Mouse (Mus musculus): ENCODE measurements around the gene Akap7. TPM values are rescaled to one million over a fixed set of nuclear protein-coding genes. Genes with fewer than 3 reads are reported as not detected.

Gene Akap7
- polyA plus RNA-seq, 1 experiment from 2014 or later, result 28.5 TPM

DNA sequence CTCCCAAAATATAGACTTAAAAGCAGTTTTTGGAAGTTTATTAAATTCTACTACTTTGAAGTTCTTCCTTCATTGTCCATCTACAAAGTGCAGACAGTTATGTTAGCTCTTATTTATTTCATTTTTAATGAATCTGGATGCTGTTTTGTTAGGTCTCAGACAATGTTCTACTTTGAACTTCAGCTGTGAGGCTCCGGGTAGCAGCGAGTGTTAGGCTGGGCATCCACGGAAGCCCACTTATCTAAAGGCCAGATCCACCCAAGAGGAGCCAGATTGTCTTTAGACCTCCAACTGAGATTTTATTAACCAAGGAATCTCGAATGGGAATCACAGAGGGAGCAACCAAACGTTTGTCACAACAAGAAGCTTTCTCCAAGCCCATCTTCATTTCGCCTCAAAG, 2.5 kb downstream of the Akap7 start:
- Histone ChIP-seq H3K4me2 (no peak overlapping the region), H3K36me3 (ENCODE audit: control insufficient read depth, insufficient read depth, low read length) (no peaks in the 10 kb centered on the region), H3K4me3 (ENCODE audit: low read depth, low read length) (no peak overlapping the region), H3K27me3 (ENCODE audit: control insufficient read depth, insufficient read depth, low read length) (no peaks in the 10 kb centered on the region), H3K4me1 (ENCODE audit: control insufficient read depth, insufficient read depth, low read length) (no peaks in the 10 kb centered on the region), H3K27ac (ENCODE audit: low read depth, low read length) (no peak overlapping the region), H3K9ac (ENCODE audit: low read depth, low read length) (no peak overlapping the region), H3K9me3 (replicated peaks; ENCODE audit: control insufficient read depth, low read length) (no peaks in the 10 kb centered on the region)
- ATAC-seq (replicated peaks; ENCODE audit: insufficient number of reproducible peaks, low FRiP score, low TSS enrichment), result no peak
- 62% methylated on average over 6 of the region's 6 CpGs for WGBS (ENCODE audit: insufficient replicate concordance)

DNA sequence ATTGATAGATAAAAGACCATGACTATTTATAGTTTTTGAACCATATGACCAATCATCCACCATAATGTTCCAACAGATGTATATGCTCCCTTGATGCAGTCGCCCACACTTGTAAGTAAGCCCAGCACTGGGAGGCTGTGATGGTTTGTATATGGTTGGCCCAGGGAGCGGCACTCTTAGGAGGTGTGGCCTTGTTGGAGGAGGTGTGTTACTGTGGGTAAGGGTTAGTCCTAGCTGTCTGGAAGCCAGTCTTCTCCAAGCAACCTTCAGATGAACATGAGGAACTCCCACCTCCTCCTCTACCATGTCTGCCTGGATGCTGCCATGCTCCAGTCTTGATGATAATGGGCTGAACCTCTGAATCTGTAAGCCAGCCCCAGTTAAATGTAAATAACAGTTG, 3.1 kb downstream of the Akap7 start:
- Histone ChIP-seq H3K4me3 (ENCODE audit: low read depth, low read length) (no peak overlapping the region), H3K4me2 (no peak overlapping the region), H3K9me3 (replicated peaks; ENCODE audit: control insufficient read depth, low read length) (no peaks in the 10 kb centered on the region), H3K36me3 (ENCODE audit: control insufficient read depth, insufficient read depth, low read length) (no peaks in the 10 kb centered on the region), H3K9ac (ENCODE audit: low read depth, low read length) (no peak overlapping the region), H3K4me1 (ENCODE audit: control insufficient read depth, insufficient read depth, low read length) (no peaks in the 10 kb centered on the region), H3K27me3 (ENCODE audit: control insufficient read depth, insufficient read depth, low read length) (no peaks in the 10 kb centered on the region), H3K27ac (ENCODE audit: low read depth, low read length) (no peak overlapping the region)
- 93% methylated on average over 2 of the region's 2 CpGs for WGBS (ENCODE audit: insufficient replicate concordance)
- no peak for ATAC-seq (replicated peaks; ENCODE audit: insufficient number of reproducible peaks, low FRiP score, low TSS enrichment)

DNA sequence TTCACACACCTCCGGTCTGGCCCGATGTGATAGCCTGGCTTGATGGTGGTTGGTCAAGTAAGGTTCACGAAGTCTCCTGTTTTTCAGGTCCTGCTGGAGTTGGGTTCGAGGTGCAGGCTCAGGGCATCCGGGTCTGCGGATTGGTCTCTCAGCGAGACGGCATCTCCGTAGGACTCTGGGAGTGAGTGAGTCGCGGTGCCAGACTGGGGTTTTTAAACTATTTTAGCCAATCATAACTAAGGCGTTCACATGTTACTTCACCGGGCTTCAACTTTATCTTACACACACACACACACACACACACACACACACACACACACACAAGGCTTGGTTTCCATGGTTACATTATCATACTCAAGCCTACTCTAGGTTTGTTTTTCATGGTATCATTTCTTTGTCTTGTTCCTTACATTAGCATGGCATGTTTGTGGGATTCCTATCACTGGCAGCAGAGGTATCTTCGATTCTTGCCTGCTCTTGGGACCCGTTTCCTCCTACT, 8.6 kb downstream of the Akap7 start:
- peak; percentile 59; the same call in 1 of the 2 replicates for ATAC-seq (replicated peaks; ENCODE audit: insufficient number of reproducible peaks, low FRiP score, low TSS enrichment)
- H3K4me3 ChIP-seq (ENCODE audit: low read depth, low read length), result peak overlapping the region; percentile 68; the same call in 1 of the 2 replicates
- peak overlapping the region; percentile 65 for H3K4me2 ChIP-seq
- no peaks in the 10 kb centered on the region for H3K36me3 ChIP-seq (ENCODE audit: control insufficient read depth, insufficient read depth, low read length)
- H3K9me3 ChIP-seq (replicated peaks; ENCODE audit: control insufficient read depth, low read length), result no peaks in the 10 kb centered on the region
- no peak overlapping the region for H3K9ac ChIP-seq (ENCODE audit: low read depth, low read length)
- no peaks in the 10 kb centered on the region for H3K27me3 ChIP-seq (ENCODE audit: control insufficient read depth, insufficient read depth, low read length)
- peak overlapping the region; percentile 94 for H3K27ac ChIP-seq (ENCODE audit: low read depth, low read length)
- WGBS (ENCODE audit: insufficient replicate concordance), result 77% methylated on average over 15 of the region's 15 CpGs
- peaks cover 12% of the 10 kb centered on the region for H3K4me1 ChIP-seq (ENCODE audit: control insufficient read depth, insufficient read depth, low read length)

DNA sequence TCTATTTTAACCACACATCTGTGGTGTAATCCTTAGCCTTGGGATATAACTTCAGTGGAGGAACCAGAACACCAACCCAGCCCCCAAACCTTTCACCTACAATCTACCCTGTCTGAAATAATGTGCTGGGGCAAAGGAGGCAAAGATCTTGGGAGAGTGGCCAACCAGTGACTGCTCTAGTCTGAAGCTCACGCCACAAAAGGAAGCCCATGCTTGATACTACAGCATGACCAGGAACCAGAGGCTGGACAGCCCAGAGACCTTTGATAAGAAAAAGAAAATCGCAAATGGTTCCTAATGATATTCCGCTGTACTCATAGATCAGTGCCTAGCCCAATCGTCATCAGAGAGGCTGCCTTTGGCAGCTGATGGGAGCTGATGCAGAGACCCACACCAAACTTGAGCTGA, 9.4 kb downstream of the Akap7 start:
- Histone ChIP-seq H3K9me3 (replicated peaks; ENCODE audit: control insufficient read depth, low read length) (no peaks in the 10 kb centered on the region), H3K9ac (ENCODE audit: low read depth, low read length) (peak overlapping the region; percentile 86; the same call in 1 of the 2 replicates)

DNA sequence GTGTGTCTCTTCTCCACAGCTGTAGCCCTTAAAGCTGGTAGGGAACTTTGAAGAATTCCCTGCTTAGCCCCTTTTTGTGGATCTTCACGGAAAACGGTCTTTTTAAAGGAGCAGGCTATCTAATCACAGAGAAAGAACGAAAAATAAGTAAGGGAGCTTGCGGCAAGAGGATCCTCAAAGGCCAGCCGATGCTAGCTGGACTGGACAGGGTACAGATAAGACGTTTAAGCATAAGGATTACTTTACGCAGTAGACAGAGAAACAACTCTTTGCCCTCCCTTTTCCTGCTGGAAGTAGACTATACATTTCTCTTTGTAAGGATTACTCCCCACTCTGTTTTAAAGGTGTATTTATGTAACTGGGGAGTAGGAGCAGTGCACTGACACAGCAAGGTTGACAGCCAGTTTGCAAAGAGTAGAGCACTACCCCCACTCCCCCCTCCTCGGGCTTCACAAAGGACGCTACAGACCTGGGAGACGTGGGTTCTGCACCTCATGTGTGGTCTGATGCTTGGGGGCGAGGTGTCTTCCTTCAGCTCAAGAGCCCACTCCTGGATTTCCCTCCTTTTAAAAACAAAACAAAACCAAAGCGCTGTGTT, 9.9 kb downstream of the Akap7 start:
- no peaks in the 10 kb centered on the region for H3K36me3 ChIP-seq (ENCODE audit: control insufficient read depth, insufficient read depth, low read length)
- no peaks in the 10 kb centered on the region for H3K9me3 ChIP-seq (replicated peaks; ENCODE audit: control insufficient read depth, low read length)
- peak overlapping the region; percentile 94 for H3K27ac ChIP-seq (ENCODE audit: low read depth, low read length)
- peak overlapping the region; percentile 65 for H3K4me2 ChIP-seq
- 18% methylated on average over 12 of the region's 12 CpGs for WGBS (ENCODE audit: insufficient replicate concordance)
- ATAC-seq (replicated peaks; ENCODE audit: insufficient number of reproducible peaks, low FRiP score, low TSS enrichment), result no peak
- H3K9ac ChIP-seq (ENCODE audit: low read depth, low read length), result peak overlapping the region; percentile 86
- H3K27me3 ChIP-seq (ENCODE audit: control insufficient read depth, insufficient read depth, low read length), result no peaks in the 10 kb centered on the region
- H3K4me1 ChIP-seq (ENCODE audit: control insufficient read depth, insufficient read depth, low read length), result peaks cover 12% of the 10 kb centered on the region
- peak overlapping the region; percentile 68 for H3K4me3 ChIP-seq (ENCODE audit: low read depth, low read length)

More for the DNA sequence above, 9.4 kb downstream of the Akap7 start:
- H3K4me2 ChIP-seq, result peak overlapping the region; percentile 65
- no peaks in the 10 kb centered on the region for H3K36me3 ChIP-seq (ENCODE audit: control insufficient read depth, insufficient read depth, low read length)
- ATAC-seq (replicated peaks; ENCODE audit: insufficient number of reproducible peaks, low FRiP score, low TSS enrichment), result 0 out of 2 replicates have a peak, but pooled peaks have one; percentile 19
- no peaks in the 10 kb centered on the region for H3K27me3 ChIP-seq (ENCODE audit: control insufficient read depth, insufficient read depth, low read length)
- peak overlapping the region; percentile 94 for H3K27ac ChIP-seq (ENCODE audit: low read depth, low read length)
- 51% methylated on average over 4 of the region's 4 CpGs for WGBS (ENCODE audit: insufficient replicate concordance)
- peaks cover 12% of the 10 kb centered on the region for H3K4me1 ChIP-seq (ENCODE audit: control insufficient read depth, insufficient read depth, low read length)
- peak overlapping the region; percentile 68 for H3K4me3 ChIP-seq (ENCODE audit: low read depth, low read length)

DNA sequence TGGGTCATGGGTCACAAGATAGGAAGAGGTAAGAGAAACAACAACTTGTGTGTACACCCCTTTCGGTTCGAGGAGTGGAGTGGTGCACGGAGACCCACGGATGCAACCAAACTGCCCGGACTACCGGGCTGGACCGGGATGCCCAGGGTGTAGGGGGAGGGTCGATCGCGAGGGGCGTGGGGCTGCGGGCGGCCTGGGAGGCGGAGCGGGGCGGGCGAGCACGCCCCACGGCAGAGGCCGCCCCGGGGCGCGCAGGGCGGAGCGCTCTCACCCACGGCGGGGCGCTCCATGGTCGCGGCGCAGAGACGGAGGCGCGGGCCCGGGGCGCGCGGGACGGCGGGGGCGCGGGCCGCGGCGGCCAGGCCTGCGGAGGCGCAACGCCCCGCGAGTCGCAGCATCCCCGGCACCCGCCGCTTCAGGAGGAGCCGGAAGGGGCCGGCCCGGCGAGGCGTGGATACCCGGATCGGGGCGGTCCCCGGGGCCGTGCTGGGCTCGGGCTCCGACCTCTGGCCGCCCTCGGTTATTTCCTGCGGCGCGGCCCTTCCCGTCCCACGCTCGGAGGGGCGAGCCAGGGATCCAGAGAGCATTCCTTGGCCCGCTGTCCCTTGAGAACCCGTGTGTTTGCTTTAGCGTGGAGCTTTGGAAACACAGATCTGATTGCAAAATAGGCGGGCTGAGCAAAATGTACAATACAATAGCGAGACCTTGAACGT, 10.9 kb downstream of the Akap7 start:
- H3K9ac ChIP-seq (ENCODE audit: low read depth, low read length), result peak overlapping the region; percentile 86
- no peaks in the 10 kb centered on the region for H3K36me3 ChIP-seq (ENCODE audit: control insufficient read depth, insufficient read depth, low read length)
- H3K4me2 ChIP-seq, result peak overlapping the region; percentile 65
- peaks cover 12% of the 10 kb centered on the region for H3K4me1 ChIP-seq (ENCODE audit: control insufficient read depth, insufficient read depth, low read length)
- no peaks in the 10 kb centered on the region for H3K9me3 ChIP-seq (replicated peaks; ENCODE audit: control insufficient read depth, low read length)
- WGBS (ENCODE audit: insufficient replicate concordance), result under 1% methylated on average over 73 of the region's 81 CpGs
- peak overlapping the region; percentile 68 for H3K4me3 ChIP-seq (ENCODE audit: low read depth, low read length)
- peak; percentile 88 for ATAC-seq (replicated peaks; ENCODE audit: insufficient number of reproducible peaks, low FRiP score, low TSS enrichment)
- peak overlapping the region; percentile 94 for H3K27ac ChIP-seq (ENCODE audit: low read depth, low read length)
- H3K27me3 ChIP-seq (ENCODE audit: control insufficient read depth, insufficient read depth, low read length), result no peaks in the 10 kb centered on the region

DNA sequence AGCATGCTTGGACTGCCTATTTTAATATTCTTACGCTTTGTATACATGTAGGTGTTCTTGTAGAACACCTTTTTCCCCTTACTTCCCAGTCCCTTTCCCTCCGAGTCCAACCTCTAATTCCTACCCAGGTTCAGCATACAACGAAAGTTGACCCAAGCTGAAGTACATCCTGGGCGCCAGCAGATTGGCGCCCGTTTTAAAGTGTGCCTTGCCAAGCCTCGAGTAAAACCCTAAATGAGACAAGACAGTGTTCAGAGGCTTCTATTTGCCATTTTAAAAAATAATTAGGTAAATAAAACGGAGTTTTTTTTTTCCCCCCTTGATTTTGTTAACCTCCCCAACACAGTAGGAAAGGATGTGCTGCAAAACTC, 11.4 kb downstream of the Akap7 start:
- Histone ChIP-seq H3K9ac (ENCODE audit: low read depth, low read length) (peak overlapping the region; percentile 86), H3K4me1 (ENCODE audit: control insufficient read depth, insufficient read depth, low read length) (peaks cover 12% of the 10 kb centered on the region), H3K4me2 (peak overlapping the region; percentile 65), H3K9me3 (replicated peaks; ENCODE audit: control insufficient read depth, low read length) (no peaks in the 10 kb centered on the region), H3K27ac (ENCODE audit: low read depth, low read length) (peak overlapping the region; percentile 94), H3K4me3 (ENCODE audit: low read depth, low read length) (peak overlapping the region; percentile 68), H3K36me3 (ENCODE audit: control insufficient read depth, insufficient read depth, low read length) (no peaks in the 10 kb centered on the region), H3K27me3 (ENCODE audit: control insufficient read depth, insufficient read depth, low read length) (no peaks in the 10 kb centered on the region)
- ATAC-seq (replicated peaks; ENCODE audit: insufficient number of reproducible peaks, low FRiP score, low TSS enrichment), result no peak
- WGBS (ENCODE audit: insufficient replicate concordance), result 37% methylated on average over 8 of the region's 8 CpGs

DNA sequence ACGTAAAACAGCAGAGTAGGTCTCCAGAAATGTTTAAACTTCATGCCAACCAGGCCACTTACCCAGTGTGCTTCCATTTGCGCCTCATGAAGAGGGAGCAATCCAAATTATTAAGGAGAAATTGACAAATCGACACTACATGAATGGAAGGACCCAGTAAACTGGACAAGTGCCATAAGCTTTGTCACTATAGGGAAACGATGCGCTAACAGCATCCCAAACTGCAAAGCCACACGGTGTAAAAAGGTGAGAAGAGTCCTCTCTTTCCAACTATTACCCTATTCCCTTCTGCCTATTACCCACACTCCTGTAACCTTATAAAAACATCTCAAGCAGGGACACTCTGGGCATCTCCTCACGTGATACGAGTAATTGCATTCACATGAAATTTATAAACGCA, 11.8 kb downstream of the Akap7 start:
- H3K4me1 ChIP-seq (ENCODE audit: control insufficient read depth, insufficient read depth, low read length), result peaks cover 12% of the 10 kb centered on the region
- no peak overlapping the region for H3K4me3 ChIP-seq (ENCODE audit: low read depth, low read length)
- no peaks in the 10 kb centered on the region for H3K36me3 ChIP-seq (ENCODE audit: control insufficient read depth, insufficient read depth, low read length)
- no peak overlapping the region for H3K9ac ChIP-seq (ENCODE audit: low read depth, low read length)
- no peaks in the 10 kb centered on the region for H3K27me3 ChIP-seq (ENCODE audit: control insufficient read depth, insufficient read depth, low read length)
- no peaks in the 10 kb centered on the region for H3K9me3 ChIP-seq (replicated peaks; ENCODE audit: control insufficient read depth, low read length)
- 83% methylated on average over 9 of the region's 9 CpGs for WGBS (ENCODE audit: insufficient replicate concordance)
- no peak for ATAC-seq (replicated peaks; ENCODE audit: insufficient number of reproducible peaks, low FRiP score, low TSS enrichment)
- H3K4me2 ChIP-seq, result peak overlapping the region; percentile 65
- H3K27ac ChIP-seq (ENCODE audit: low read depth, low read length), result no peak overlapping the region
